Mouse (Mus musculus): Measurements from ENCODE around the gene Selenoi. TPM values are rescaled to one million over a fixed set of nuclear protein-coding genes. Genes with fewer than 3 reads are reported as not detected.

Selenoi gene
- polyA plus RNA-seq, 1 experiment from 2014 or later = 23.9 TPM

GRCm38 (mm10) chr5:30278952-30279351 lies 46.6 kb downstream of the Selenoi start:
- no peaks in the 10 kb centered on the region for H3K36me3 ChIP-seq (ENCODE audit: control insufficient read depth, insufficient read depth, low read length)
- no peak for ATAC-seq (ENCODE audit: insufficient number of reproducible peaks, insufficient read depth, low FRiP score, low read depth)
- H3K4me3 ChIP-seq (ENCODE audit: low read depth, low read length) = no peak overlapping the region
- no peaks in the 10 kb centered on the region for H3K9me3 ChIP-seq (ENCODE audit: control insufficient read depth, low read depth, low read length)
- WGBS = 54% methylated on average over 3 of the region's 3 CpGs
- no peak overlapping the region for H3K27ac ChIP-seq (ENCODE audit: low read length)
- no peak overlapping the region for H3K9ac ChIP-seq (replicated peaks; ENCODE audit: low read depth, low read length)
- no peaks in the 10 kb centered on the region for H3K27me3 ChIP-seq (ENCODE audit: control insufficient read depth, insufficient read depth, low read length)
- H3K4me1 ChIP-seq (ENCODE audit: control insufficient read depth, insufficient read depth, low read length) = no peaks in the 10 kb centered on the region; the same call in 1 of the 2 replicates
- no peak overlapping the region for H3K4me2 ChIP-seq (replicated peaks; ENCODE audit: low read depth, low read length)

GRCm38 (mm10) chr5:30279446-30279845 lies 47.1 kb downstream of the Selenoi start:
- Histone ChIP-seq H3K9ac (replicated peaks; ENCODE audit: low read depth, low read length) (no peak overlapping the region), H3K27me3 (ENCODE audit: control insufficient read depth, insufficient read depth, low read length) (no peaks in the 10 kb centered on the region), H3K4me3 (ENCODE audit: low read depth, low read length) (no peak overlapping the region), H3K4me1 (ENCODE audit: control insufficient read depth, insufficient read depth, low read length) (no peaks in the 10 kb centered on the region; the same call in 1 of the 2 replicates), H3K9me3 (ENCODE audit: control insufficient read depth, low read depth, low read length) (no peaks in the 10 kb centered on the region), H3K36me3 (ENCODE audit: control insufficient read depth, insufficient read depth, low read length) (no peaks in the 10 kb centered on the region), H3K27ac (ENCODE audit: low read length) (no peak overlapping the region), H3K4me2 (replicated peaks; ENCODE audit: low read depth, low read length) (no peak overlapping the region)
- WGBS = 76% methylated on average over 4 of the region's 4 CpGs
- ATAC-seq (ENCODE audit: insufficient number of reproducible peaks, insufficient read depth, low FRiP score, low read depth) = no peak

GRCm38 (mm10) chr5:30280864-30281263 lies 48.5 kb downstream of the Selenoi start:
- WGBS = 44% methylated on average over 9 of the region's 9 CpGs
- Histone ChIP-seq H3K9ac (replicated peaks; ENCODE audit: low read depth, low read length) (no peak overlapping the region), H3K27ac (ENCODE audit: low read length) (no peak overlapping the region)

GRCm38 (mm10) chr5:30281291-30281732 lies 48.9 kb downstream of the Selenoi start, which contains the start of gene Drc1:
TSS of gene Drc1 (plus strand) at chr5:30281388.
- H3K27ac ChIP-seq (ENCODE audit: low read length) = no peak within 1 kb of the TSS
- H3K9me3 ChIP-seq (ENCODE audit: control insufficient read depth, low read depth, low read length) = 0 out of 2 replicates have a peak, but pooled peaks cover 3% of the 10 kb centered on the region
- H3K9ac ChIP-seq (replicated peaks; ENCODE audit: low read depth, low read length) = no peak within 1 kb of the TSS
- ATAC-seq (ENCODE audit: insufficient number of reproducible peaks, insufficient read depth, low FRiP score, low read depth) = peak; percentile 42; the same call in 1 of the 2 replicates
- H3K36me3 ChIP-seq (ENCODE audit: control insufficient read depth, insufficient read depth, low read length) = no peaks in the 10 kb centered on the region
- peak within 1 kb of the TSS; percentile 16 for H3K4me3 ChIP-seq (ENCODE audit: low read depth, low read length)
- H3K4me1 ChIP-seq (ENCODE audit: control insufficient read depth, insufficient read depth, low read length) = no peaks in the 10 kb centered on the region; the same call in 1 of the 2 replicates
- peak within 1 kb of the TSS; percentile 46 for H3K4me2 ChIP-seq (replicated peaks; ENCODE audit: low read depth, low read length)
- 2% methylated on average over 26 of the region's 26 CpGs for WGBS
- H3K27me3 ChIP-seq (ENCODE audit: control insufficient read depth, insufficient read depth, low read length) = no peaks in the 10 kb centered on the region

More at GRCm38 (mm10) chr5:30280864-30281263, 48.5 kb downstream of the Selenoi start:
- Histone ChIP-seq H3K4me1 (ENCODE audit: control insufficient read depth, insufficient read depth, low read length) (no peaks in the 10 kb centered on the region; the same call in 1 of the 2 replicates), H3K36me3 (ENCODE audit: control insufficient read depth, insufficient read depth, low read length) (no peaks in the 10 kb centered on the region), H3K9me3 (ENCODE audit: control insufficient read depth, low read depth, low read length) (0 out of 2 replicates have a peak, but pooled peaks cover 3% of the 10 kb centered on the region), H3K4me2 (replicated peaks; ENCODE audit: low read depth, low read length) (peak overlapping the region; percentile 46), H3K27me3 (ENCODE audit: control insufficient read depth, insufficient read depth, low read length) (no peaks in the 10 kb centered on the region), H3K4me3 (ENCODE audit: low read depth, low read length) (peak overlapping the region; percentile 16)
- no peak for ATAC-seq (ENCODE audit: insufficient number of reproducible peaks, insufficient read depth, low FRiP score, low read depth)

GRCm38 (mm10) chr5:30285944-30286799 lies 53.8 kb downstream of the Selenoi start:
- H3K4me1 ChIP-seq (ENCODE audit: control insufficient read depth, insufficient read depth, low read length) = no peaks in the 10 kb centered on the region; the same call in 1 of the 2 replicates
- 0 out of 2 replicates have a peak, but pooled peaks cover 3% of the 10 kb centered on the region for H3K9me3 ChIP-seq (ENCODE audit: control insufficient read depth, low read depth, low read length)
- no peak overlapping the region for H3K4me3 ChIP-seq (ENCODE audit: low read depth, low read length)
- H3K36me3 ChIP-seq (ENCODE audit: control insufficient read depth, insufficient read depth, low read length) = no peaks in the 10 kb centered on the region
- H3K27me3 ChIP-seq (ENCODE audit: control insufficient read depth, insufficient read depth, low read length) = no peaks in the 10 kb centered on the region
- 58% methylated on average over 10 of the region's 10 CpGs for WGBS
- peak overlapping the region; percentile 41; the same call in 1 of the 2 replicates for H3K27ac ChIP-seq (ENCODE audit: low read length)
- no peak overlapping the region for H3K4me2 ChIP-seq (replicated peaks; ENCODE audit: low read depth, low read length)
- H3K9ac ChIP-seq (replicated peaks; ENCODE audit: low read depth, low read length) = no peak overlapping the region
- 0 out of 2 replicates have a peak, but pooled peaks have one; percentile 10 for ATAC-seq (ENCODE audit: insufficient number of reproducible peaks, insufficient read depth, low FRiP score, low read depth)

- Histone ChIP-seq H3K36me3 (ENCODE audit: control insufficient read depth, insufficient read depth, low read length) (no peaks in the 10 kb centered on the region), H3K4me2 (replicated peaks; ENCODE audit: low read depth, low read length) (no peak overlapping the region), H3K27ac (ENCODE audit: low read length) (no peak overlapping the region), H3K27me3 (ENCODE audit: control insufficient read depth, insufficient read depth, low read length) (no peaks in the 10 kb centered on the region), H3K4me3 (ENCODE audit: low read depth, low read length) (no peak overlapping the region), H3K9ac (replicated peaks; ENCODE audit: low read depth, low read length) (no peak overlapping the region), H3K9me3 (ENCODE audit: control insufficient read depth, low read depth, low read length) (0 out of 2 replicates have a peak, but pooled peaks cover 3% of the 10 kb centered on the region), H3K4me1 (ENCODE audit: control insufficient read depth, insufficient read depth, low read length) (no peaks in the 10 kb centered on the region)
- ATAC-seq (ENCODE audit: insufficient number of reproducible peaks, insufficient read depth, low FRiP score, low read depth) = peak; percentile 49; the same call in 1 of the 2 replicates
- 68% methylated on average over 9 of the region's 9 CpGs for WGBS
Measured at GRCm38 (mm10) chr5:30287106-30287882, 54.9 kb downstream of the Selenoi start.

Other genes starting within 250 kb of the Selenoi start
- gene Il6, start 219.5 kb upstream of the Selenoi start, polyA plus RNA-seq (2014; fragmentation: Nextera tagmentation; extraction: Ambion mirVana) = not detected in 2 replicates
- 259 and 272 TPM in 2 replicates for gene Tyms, start 159.0 kb upstream of the Selenoi start, polyA plus RNA-seq (2014; fragmentation: Nextera tagmentation; extraction: Ambion mirVana)
- 0.19 and 0.34 TPM in 2 replicates for gene Garem2, start 127.4 kb upstream of the Selenoi start, polyA plus RNA-seq (2014; fragmentation: Nextera tagmentation; extraction: Ambion mirVana)
- not detected in 2 replicates for gene 3110082J24Rik, start 126.5 kb upstream of the Selenoi start, polyA plus RNA-seq (2014; fragmentation: Nextera tagmentation; extraction: Ambion mirVana)
- gene Hadha, start 77.4 kb upstream of the Selenoi start, polyA plus RNA-seq (2014; fragmentation: Nextera tagmentation; extraction: Ambion mirVana) = 116 and 118 TPM in 2 replicates
- 134 and 164 TPM in 2 replicates for gene Hadhb, start 77.3 kb upstream of the Selenoi start, polyA plus RNA-seq (2014; fragmentation: Nextera tagmentation; extraction: Ambion mirVana)
- 0.59 and 0.81 TPM in 2 replicates for gene Adgrf3, start 26.9 kb upstream of the Selenoi start, polyA plus RNA-seq (2014; fragmentation: Nextera tagmentation; extraction: Ambion mirVana)
- 0.60 and 0.64 TPM in 2 replicates for gene Drc1, start 48.8 kb downstream of the Selenoi start, polyA plus RNA-seq (2014; fragmentation: Nextera tagmentation; extraction: Ambion mirVana)
- 0.34 and 0.48 TPM in 2 replicates for gene Otof, start 229.4 kb downstream of the Selenoi start, polyA plus RNA-seq (2014; fragmentation: Nextera tagmentation; extraction: Ambion mirVana)
- gene 1700001C02Rik, start 233.5 kb downstream of the Selenoi start, polyA plus RNA-seq (2014; fragmentation: Nextera tagmentation; extraction: Ambion mirVana) = not detected in 2 replicates